Mouse (Mus musculus): Measurements from ENCODE around the gene Hist1h2be. TPM values are rescaled to one million over a fixed set of nuclear protein-coding genes. Genes with fewer than 3 reads are reported as not detected.
A peak's percentile ranks its signal among the peaks of the same experiment; 100 is the strongest.
"Not testable (repeated sequence)": the region's sequence is repeated elsewhere in the genome, so short reads cannot be mapped to it uniquely, and the experiment has no call there.

The Hist1h2be gene
- polyA plus RNA-seq, 1 experiment from 2014 or later = 1.5 TPM

DNA sequence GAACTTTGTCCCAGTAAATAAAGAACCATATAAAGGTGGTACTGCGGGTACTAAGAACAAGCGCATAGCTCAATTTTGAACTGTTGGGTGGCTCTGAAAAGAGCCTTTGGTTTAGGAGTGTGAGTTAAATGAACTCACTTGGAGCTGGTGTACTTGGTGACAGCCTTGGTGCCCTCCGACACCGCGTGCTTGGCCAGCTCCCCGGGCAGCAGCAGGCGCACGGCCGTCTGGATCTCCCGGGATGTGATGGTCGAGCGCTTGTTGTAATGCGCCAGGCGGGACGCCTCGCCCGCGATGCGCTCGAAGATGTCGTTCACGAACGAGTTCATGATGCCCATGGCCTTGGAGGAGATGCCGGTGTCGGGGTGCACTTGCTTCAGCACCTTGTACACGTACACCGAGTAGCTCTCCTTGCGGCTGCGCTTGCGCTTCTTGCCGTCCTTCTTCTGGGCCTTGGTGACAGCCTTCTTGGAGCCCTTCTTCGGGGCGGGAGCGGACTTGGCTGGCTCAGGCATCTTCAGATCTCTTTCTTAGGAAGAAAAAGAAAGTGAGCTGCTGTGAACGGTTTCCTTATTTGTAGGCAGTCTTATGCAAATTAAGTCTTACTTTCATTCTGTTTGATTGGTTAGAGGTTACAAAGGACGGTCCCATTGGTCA is 35.4 kb downstream of the Hist1h2be start:
- Histone ChIP-seq H3K27ac (ENCODE audit: low read depth) (peak overlapping the region; percentile 99), H3K4me2 (ENCODE audit: low read length) (peak overlapping the region; percentile 94), H3K4me1 (replicated peaks; ENCODE audit: control insufficient read depth, insufficient read depth, low read length) (peaks cover 24% of the 10 kb centered on the region), H3K4me3 (ENCODE audit: low read depth, low read length) (peak overlapping the region; percentile 55), H3K9ac (ENCODE audit: low read length) (peak overlapping the region; percentile 88)
- ATAC-seq (replicated peaks; ENCODE audit: low FRiP score, low TSS enrichment, low read depth) (peak; percentile 79), DNase-seq (ENCODE audit: low spot score) (peak; percentile 83)
- H3K27me3 ChIP-seq (replicated peaks; ENCODE audit: control insufficient read depth, insufficient read depth, low read length); H3K36me3 ChIP-seq (ENCODE audit: control insufficient read depth, insufficient read depth, low read length); H3K9me3 ChIP-seq (ENCODE audit: control insufficient read depth, low read length): not testable (repeated sequence)
- WGBS = 0% methylated on average over 20 of the region's 36 CpGs

DNA sequence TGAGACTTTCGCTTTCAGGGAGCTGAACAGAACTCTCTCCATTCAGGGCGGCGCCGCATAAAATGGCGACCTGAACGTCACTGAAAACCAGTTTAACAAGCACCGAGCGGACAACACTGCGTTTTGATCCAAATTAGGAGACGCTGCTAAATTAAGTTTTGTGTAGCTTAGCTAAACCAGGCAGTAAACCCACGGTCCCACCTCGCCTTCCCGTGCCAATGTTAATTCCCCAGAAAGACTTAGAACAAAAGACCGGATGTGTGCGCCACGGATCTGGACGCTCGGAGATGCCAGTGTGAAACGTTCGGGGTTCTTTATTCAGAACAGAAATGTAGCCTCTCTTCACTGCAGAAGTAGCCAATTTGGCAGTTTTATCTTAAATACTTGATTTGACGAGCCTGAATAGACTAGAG is 35.9 kb downstream of the Hist1h2be start:
- Histone ChIP-seq H3K27ac (ENCODE audit: low read depth) (peak overlapping the region; percentile 99), H3K4me3 (ENCODE audit: low read depth, low read length) (peak overlapping the region; percentile 55), H3K27me3 (replicated peaks; ENCODE audit: control insufficient read depth, insufficient read depth, low read length) (no peaks in the 10 kb centered on the region), H3K9me3 (ENCODE audit: control insufficient read depth, low read length) (no peaks in the 10 kb centered on the region), H3K36me3 (ENCODE audit: control insufficient read depth, insufficient read depth, low read length) (no peaks in the 10 kb centered on the region), H3K4me1 (replicated peaks; ENCODE audit: control insufficient read depth, insufficient read depth, low read length) (peaks cover 24% of the 10 kb centered on the region), H3K4me2 (ENCODE audit: low read length) (peak overlapping the region; percentile 94), H3K9ac (ENCODE audit: low read length) (peak overlapping the region; percentile 88)
- DNase-seq (ENCODE audit: low spot score) (peak; percentile 91), ATAC-seq (replicated peaks; ENCODE audit: low FRiP score, low TSS enrichment, low read depth) (no peak; the same call in 1 of the 2 replicates)
- WGBS = under 1% methylated on average over 21 of the region's 21 CpGs

DNA sequence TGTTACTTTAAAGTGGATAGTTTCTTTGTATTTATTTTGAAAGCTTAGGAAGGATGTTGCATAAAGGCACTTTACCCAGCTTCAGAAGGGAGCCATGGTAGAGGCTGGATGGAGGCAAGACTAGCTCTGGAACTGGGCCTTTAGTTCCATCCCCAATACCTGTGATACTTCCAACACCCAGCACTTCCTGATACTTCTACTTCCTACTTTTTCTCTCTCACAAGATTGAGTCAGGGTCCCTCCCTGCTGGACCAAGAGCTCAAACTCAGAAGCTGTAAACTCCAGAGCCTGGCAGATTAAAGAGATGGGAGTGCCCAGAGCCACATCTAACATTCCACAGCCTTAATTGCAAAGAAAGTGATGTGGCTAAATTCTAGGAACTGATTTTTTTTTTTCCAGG is 36.6 kb downstream of the Hist1h2be start:
- no peaks in the 10 kb centered on the region for H3K36me3 ChIP-seq (ENCODE audit: control insufficient read depth, insufficient read depth, low read length)
- H3K9ac ChIP-seq (ENCODE audit: low read length) = peak overlapping the region; percentile 88
- DNase-seq (ENCODE audit: low spot score) = peak; percentile 49

DNA sequence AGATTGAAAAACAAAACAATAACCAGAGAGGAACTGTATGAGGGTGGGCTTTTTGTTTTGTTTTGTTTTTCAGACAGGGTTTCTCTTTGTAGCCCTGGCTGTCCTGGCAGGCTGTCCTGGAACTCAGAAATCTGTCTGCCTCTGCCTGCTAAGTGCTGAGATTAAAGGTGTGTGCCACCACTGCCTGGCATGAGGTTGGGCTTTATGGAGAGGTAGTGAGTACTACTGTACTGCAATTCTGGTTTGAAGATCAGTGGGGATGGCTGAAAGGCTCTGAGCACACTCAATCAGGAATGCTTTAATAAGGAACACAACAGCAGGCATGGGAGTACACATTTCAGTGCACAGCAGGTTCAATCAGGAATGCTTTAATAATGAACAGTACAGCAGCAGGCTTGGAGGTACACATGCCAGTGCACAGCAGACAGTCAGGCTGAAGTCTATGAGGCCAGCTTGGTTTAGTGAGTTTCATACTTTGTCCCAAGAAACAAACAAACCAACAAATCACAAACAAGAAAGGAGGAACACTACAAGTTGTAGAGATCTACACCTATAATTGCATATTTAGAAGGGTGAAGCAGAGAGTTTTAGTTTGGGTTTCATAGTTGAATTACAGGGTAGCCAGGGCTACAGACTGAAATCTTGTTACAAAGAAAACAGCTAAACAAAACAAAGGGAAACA is 37.4 kb downstream of the Hist1h2be start:
- H3K4me2 ChIP-seq (ENCODE audit: low read length) = peak overlapping the region; percentile 94

More for the DNA sequence above, 36.6 kb downstream of the Hist1h2be start:
- peak overlapping the region; percentile 55 for H3K4me3 ChIP-seq (ENCODE audit: low read depth, low read length)
- H3K27ac ChIP-seq (ENCODE audit: low read depth) = peak overlapping the region; percentile 99
- H3K4me1 ChIP-seq (replicated peaks; ENCODE audit: control insufficient read depth, insufficient read depth, low read length) = peaks cover 24% of the 10 kb centered on the region
- ATAC-seq (replicated peaks; ENCODE audit: low FRiP score, low TSS enrichment, low read depth) = no peak
- no peaks in the 10 kb centered on the region for H3K27me3 ChIP-seq (replicated peaks; ENCODE audit: control insufficient read depth, insufficient read depth, low read length)
- H3K4me2 ChIP-seq (ENCODE audit: low read length) = peak overlapping the region; percentile 94
- no peaks in the 10 kb centered on the region for H3K9me3 ChIP-seq (ENCODE audit: control insufficient read depth, low read length)

DNA sequence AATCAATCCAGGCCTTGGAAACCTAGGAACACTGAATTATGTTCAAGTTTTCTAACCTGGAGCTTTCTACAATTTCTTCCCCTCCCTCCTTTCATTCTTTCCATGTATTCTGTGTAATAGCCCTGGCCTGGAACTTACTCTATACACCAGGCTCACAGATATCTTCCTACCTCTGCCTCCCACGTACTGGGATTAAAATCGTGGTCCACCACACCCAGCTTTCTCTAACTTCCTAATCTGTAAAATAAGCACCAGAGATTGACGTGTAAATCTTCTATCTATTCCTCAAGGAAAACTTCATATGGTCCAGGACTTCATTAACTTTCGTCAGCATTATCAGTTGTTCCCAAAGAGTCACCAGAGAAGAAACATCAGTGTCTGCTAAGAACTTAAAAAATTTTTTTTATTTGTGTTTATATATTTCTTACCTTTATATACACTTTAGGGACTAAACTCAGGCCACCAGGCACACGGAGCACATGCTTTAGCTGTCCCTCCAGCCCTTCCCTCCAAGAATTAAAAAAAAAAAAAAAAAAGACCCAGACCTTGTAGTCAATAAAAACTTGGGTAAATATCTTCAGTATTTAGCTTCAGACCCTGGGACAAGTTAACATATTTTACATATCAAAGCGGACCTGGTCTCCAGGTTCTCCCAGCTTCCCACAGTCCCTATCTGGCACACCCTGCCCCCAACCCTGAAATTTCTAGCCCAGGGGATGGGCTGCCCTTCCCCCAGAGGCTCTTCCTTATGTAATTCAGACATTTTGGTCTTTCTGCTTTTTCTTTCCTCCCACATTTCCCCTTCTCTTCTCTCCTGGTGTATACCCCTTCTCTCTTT is 38.5 kb downstream of the Hist1h2be start:
- Histone ChIP-seq H3K27ac (ENCODE audit: low read depth) (peak overlapping the region; percentile 99), H3K27me3 (replicated peaks; ENCODE audit: control insufficient read depth, insufficient read depth, low read length) (no peaks in the 10 kb centered on the region), H3K36me3 (ENCODE audit: control insufficient read depth, insufficient read depth, low read length) (no peaks in the 10 kb centered on the region), H3K4me2 (ENCODE audit: low read length) (peak overlapping the region; percentile 73), H3K9ac (ENCODE audit: low read length) (peak overlapping the region; percentile 81), H3K4me1 (replicated peaks; ENCODE audit: control insufficient read depth, insufficient read depth, low read length) (peaks cover 24% of the 10 kb centered on the region), H3K9me3 (ENCODE audit: control insufficient read depth, low read length) (no peaks in the 10 kb centered on the region), H3K4me3 (ENCODE audit: low read depth, low read length) (peak overlapping the region; percentile 46)
- DNase-seq (ENCODE audit: low spot score) = peak; percentile 58
- no peak for ATAC-seq (replicated peaks; ENCODE audit: low FRiP score, low TSS enrichment, low read depth)
- WGBS = 7% methylated on average over 6 of the region's 6 CpGs

More for the DNA sequence above, 37.4 kb downstream of the Hist1h2be start:
- H3K36me3 ChIP-seq (ENCODE audit: control insufficient read depth, insufficient read depth, low read length) = no peaks in the 10 kb centered on the region
- no peak overlapping the region for H3K4me3 ChIP-seq (ENCODE audit: low read depth, low read length)
- no peaks in the 10 kb centered on the region for H3K9me3 ChIP-seq (ENCODE audit: control insufficient read depth, low read length)
- no peaks in the 10 kb centered on the region for H3K27me3 ChIP-seq (replicated peaks; ENCODE audit: control insufficient read depth, insufficient read depth, low read length)
- peak; percentile 51 for DNase-seq (ENCODE audit: low spot score)
- ATAC-seq (replicated peaks; ENCODE audit: low FRiP score, low TSS enrichment, low read depth) = no peak
- H3K9ac ChIP-seq (ENCODE audit: low read length) = no peak overlapping the region; the same call in 1 of the 2 replicates
- H3K27ac ChIP-seq (ENCODE audit: low read depth) = peak overlapping the region; percentile 99
- H3K4me1 ChIP-seq (replicated peaks; ENCODE audit: control insufficient read depth, insufficient read depth, low read length) = peaks cover 24% of the 10 kb centered on the region

DNA sequence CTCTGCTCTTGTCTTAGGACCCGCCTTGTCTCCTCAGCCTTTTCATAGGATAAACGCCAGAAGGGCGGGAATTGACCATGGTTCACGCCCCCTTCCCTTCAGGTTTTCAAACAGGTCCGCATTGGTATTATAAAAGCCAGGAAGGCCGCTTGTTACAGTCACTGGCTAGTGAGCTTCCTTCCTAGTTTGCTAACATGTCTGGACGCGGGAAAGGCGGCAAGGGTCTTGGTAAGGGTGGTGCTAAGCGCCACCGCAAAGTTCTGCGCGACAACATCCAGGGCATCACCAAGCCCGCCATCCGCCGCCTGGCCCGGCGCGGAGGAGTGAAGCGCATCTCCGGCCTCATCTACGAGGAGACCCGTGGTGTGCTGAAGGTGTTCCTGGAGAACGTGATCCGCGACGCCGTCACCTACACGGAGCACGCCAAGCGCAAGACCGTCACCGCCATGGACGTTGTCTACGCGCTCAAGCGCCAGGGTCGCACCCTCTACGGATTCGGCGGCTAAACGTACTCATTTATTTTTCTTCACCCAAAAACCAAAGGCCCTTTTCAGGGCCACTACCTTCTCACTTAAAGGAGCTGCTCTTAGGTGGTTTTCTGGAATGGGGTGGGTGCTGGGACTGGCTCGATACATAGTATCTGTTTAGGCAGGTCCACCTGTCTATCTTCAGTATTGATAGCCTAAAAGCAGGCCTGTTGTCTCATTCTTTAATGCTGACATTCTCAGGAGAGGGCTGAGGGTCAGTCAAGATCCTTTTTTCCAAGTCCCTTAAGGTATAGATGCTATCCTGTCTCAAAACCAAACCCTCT is 39.3 kb downstream of the Hist1h2be start, which contains the start of gene Hist1h4d:
TSS of gene Hist1h4d (plus strand) at position 191 of the 811 bp plus-strand sequence.
- no peaks in the 10 kb centered on the region for H3K27me3 ChIP-seq (replicated peaks; ENCODE audit: control insufficient read depth, insufficient read depth, low read length)
- H3K9ac ChIP-seq (ENCODE audit: low read length) = peak within 1 kb of the TSS; percentile 81
- no peaks in the 10 kb centered on the region for H3K9me3 ChIP-seq (ENCODE audit: control insufficient read depth, low read length)
- H3K36me3 ChIP-seq (ENCODE audit: control insufficient read depth, insufficient read depth, low read length) = no peaks in the 10 kb centered on the region
- H3K4me3 ChIP-seq (ENCODE audit: low read depth, low read length) = peak within 1 kb of the TSS; percentile 46
- peak within 1 kb of the TSS; percentile 99 for H3K27ac ChIP-seq (ENCODE audit: low read depth)
- H3K4me1 ChIP-seq (replicated peaks; ENCODE audit: control insufficient read depth, insufficient read depth, low read length) = peaks cover 28% of the 10 kb centered on the region
- WGBS = under 1% methylated on average over 43 of the region's 43 CpGs
- peak; percentile 88 for ATAC-seq (replicated peaks; ENCODE audit: low FRiP score, low TSS enrichment, low read depth)
- H3K4me2 ChIP-seq (ENCODE audit: low read length) = peak within 1 kb of the TSS; percentile 73
- peak; percentile 100 for DNase-seq (ENCODE audit: low spot score)

DNA sequence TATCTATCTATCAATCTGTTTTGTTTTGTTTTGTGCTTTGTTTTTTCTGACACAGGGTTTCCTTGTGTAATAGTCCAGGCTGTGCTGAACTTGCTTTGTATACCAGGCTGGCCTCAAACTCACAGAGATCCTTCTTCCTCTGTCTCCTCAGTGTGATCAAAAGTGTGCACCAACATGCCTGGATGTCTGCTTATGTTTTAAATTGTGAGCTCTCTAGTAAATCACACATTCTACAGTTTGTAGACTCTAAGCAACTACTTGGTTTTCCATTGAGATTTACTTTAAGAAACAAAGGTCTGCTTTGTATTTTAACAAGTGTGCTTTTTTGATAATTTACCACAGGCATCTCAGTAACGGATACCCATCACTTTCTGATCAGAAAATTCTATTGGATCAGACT is 43.1 kb downstream of the Hist1h2be start:
- Histone ChIP-seq H3K27me3 (replicated peaks; ENCODE audit: control insufficient read depth, insufficient read depth, low read length) (no peaks in the 10 kb centered on the region), H3K9ac (ENCODE audit: low read length) (no peak overlapping the region), H3K9me3 (ENCODE audit: control insufficient read depth, low read length) (no peaks in the 10 kb centered on the region), H3K4me2 (ENCODE audit: low read length) (no peak overlapping the region), H3K4me1 (replicated peaks; ENCODE audit: control insufficient read depth, insufficient read depth, low read length) (peaks cover 18% of the 10 kb centered on the region), H3K4me3 (ENCODE audit: low read depth, low read length) (no peak overlapping the region), H3K27ac (ENCODE audit: low read depth) (no peak overlapping the region), H3K36me3 (ENCODE audit: control insufficient read depth, insufficient read depth, low read length) (no peaks in the 10 kb centered on the region)
- DNase-seq (ENCODE audit: low spot score) = peak; percentile 41
- 98% methylated on average over 1 of the region's 1 CpGs for WGBS
- ATAC-seq (replicated peaks; ENCODE audit: low FRiP score, low TSS enrichment, low read depth) = no peak

Data from intestine, embryonic 14.5 days (tissue).